Comparison of ENCODE assay signal across 4 mouse cellular contexts in the genomic region with DNA sequence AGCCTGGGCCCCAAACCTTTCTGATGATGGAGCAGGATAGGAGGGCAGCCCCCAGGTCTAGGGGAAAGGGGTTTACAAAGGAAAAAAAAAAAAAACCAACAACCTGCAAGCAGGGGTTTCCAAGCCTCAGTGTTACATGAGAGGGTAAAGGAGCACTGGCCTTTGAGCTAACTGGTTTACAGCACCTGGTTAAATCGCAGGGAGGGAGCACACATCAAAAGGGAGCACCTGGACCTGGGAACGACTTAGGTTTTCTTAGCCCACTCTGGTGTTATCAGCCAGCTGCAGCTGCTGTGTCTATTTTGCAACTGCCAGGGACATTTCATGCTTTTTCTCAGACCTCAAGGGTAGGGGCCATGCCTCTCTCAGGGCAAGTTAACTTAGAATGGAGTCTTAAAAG. TPM values are rescaled to one million over a fixed set of nuclear protein-coding genes. Genes with fewer than 3 reads are reported as not detected.
"Had no signal": no experiment of that assay in that cellular context is flagged by ENCODE, and none has a peak within 500 bp of the region (broad histone marks: within the 10 kb centered on the region; RNA-seq: fewer than 3 reads in every experiment).

No protein-coding gene starts in this region.

RNA-seq across cellular contexts. Expression of gene Dnah12, which starts 26.6 kb away (rescaled TPM):
- total RNA-seq: gastrocnemius, adult 2 months; gastrocnemius, postnatal 10 days; gastrocnemius, postnatal 25 days had no signal
- polyA plus RNA-seq: limb, embryonic 10.5 days had no signal
